Mouse (Mus musculus) liver, adult 2 months (tissue): ENCODE measurements at regions not wholly inside any gene's neighbourhood (a gene's known extent, or its start where the extent isn't known, plus 50 kb on each side); places are given as distances from the start of the nearest gene placed in this dataset.

Experiments
- CTCF ChIP-seq: fragments of 200-500 bp; IDR thresholded peaks from 2 replicates; pipeline ENCODE4 v1.5.1; 2011; ENCODE audit warnings: low read depth, low read length, control low read depth
- POLR2A ChIP-seq: fragments of 200-500 bp; IDR thresholded peaks from 2 replicates; pipeline ENCODE4 v1.6.1; 2011; ENCODE audit warnings: low read length, control low read depth; ENCODE audit not compliant: insufficient read depth; ENCODE audit errors: extremely low read depth

GRCm38 (mm10) chr19:15796466-15796865 is 150.7 kb downstream of the Psat1 start:
- TF ChIP-seq POLR2A (no peak), CTCF (no peak)
